Mouse (Mus musculus) induced T-regulatory cell, adult 2 months (primary cell): ENCODE measurements around the gene Tmem63b.

Source experiments
- DNase-seq: peaks from one replicate; pipeline ENCODE4 v3.0.0-alpha.2; 2012; ENCODE audit warnings: low read depth

Gene Tmem63b

GRCm38 (mm10) chr17:45686716-45687115, at the start of gene Tmem63b:
Gene Tmem63b, minus strand, starts transcription at chr17:45686905.
- peak; percentile 90 for DNase-seq

GRCm38 (mm10) chr17:45735382-45736310, 48.9 kb upstream of the Tmem63b start:
- peak; percentile 84 for DNase-seq

GRCm38 (mm10) chr17:45734881-45735280, 48.2 kb upstream of the Tmem63b start:
- DNase-seq: no peak

GRCm38 (mm10) chr17:45734333-45734732, 47.6 kb upstream of the Tmem63b start:
- peak; percentile 13 for DNase-seq

- no peak for DNase-seq
Measured at GRCm38 (mm10) chr17:45733735-45734301, 47.1 kb upstream of the Tmem63b start, which contains the start of gene 1600014C23Rik. Gene 1600014C23Rik, minus strand, starts transcription at chr17:45733844.

- DNase-seq: no peak
Measured at GRCm38 (mm10) chr17:45733038-45733734, 46.5 kb upstream of the Tmem63b start.

GRCm38 (mm10) chr17:45731172-45731864, 44.6 kb upstream of the Tmem63b start:
- DNase-seq: peak; percentile 88

GRCm38 (mm10) chr17:45730696-45731095, 44.0 kb upstream of the Tmem63b start:
- no peak for DNase-seq

- DNase-seq: no peak
Measured at GRCm38 (mm10) chr17:45729387-45729786, 42.7 kb upstream of the Tmem63b start.

GRCm38 (mm10) chr17:45727983-45728723, 41.4 kb upstream of the Tmem63b start:
- no peak for DNase-seq

- DNase-seq: no peak
Measured at GRCm38 (mm10) chr17:45727481-45727880, 40.8 kb upstream of the Tmem63b start.

GRCm38 (mm10) chr17:45726249-45726648, 39.5 kb upstream of the Tmem63b start:
- no peak for DNase-seq

- DNase-seq: no peak
Measured at GRCm38 (mm10) chr17:45724574-45724921, 37.8 kb upstream of the Tmem63b start.

GRCm38 (mm10) chr17:45723732-45724573, 37.2 kb upstream of the Tmem63b start:
- peak; percentile 80 for DNase-seq

- DNase-seq: peak; percentile 66
Measured at GRCm38 (mm10) chr17:45718323-45718722, 31.6 kb upstream of the Tmem63b start.

- DNase-seq: no peak
Measured at GRCm38 (mm10) chr17:45711525-45711924, 24.8 kb upstream of the Tmem63b start.

- DNase-seq: no peak
Measured at GRCm38 (mm10) chr17:45710407-45710806, 23.7 kb upstream of the Tmem63b start.

- DNase-seq: no peak
Measured at GRCm38 (mm10) chr17:45709829-45710228, 23.1 kb upstream of the Tmem63b start.

- no peak for DNase-seq
Measured at GRCm38 (mm10) chr17:45708179-45708578, 21.5 kb upstream of the Tmem63b start.

- no peak for DNase-seq
Measured at GRCm38 (mm10) chr17:45707376-45707775, 20.7 kb upstream of the Tmem63b start.
